Mouse (Mus musculus): ENCODE data around the gene Elp4. TPM values are rescaled to one million over a fixed set of nuclear protein-coding genes. Genes with fewer than 3 reads are reported as not detected.

Gene Elp4
- polyA plus RNA-seq, 1 experiment from 2014 or later = 42.2 TPM

DNA sequence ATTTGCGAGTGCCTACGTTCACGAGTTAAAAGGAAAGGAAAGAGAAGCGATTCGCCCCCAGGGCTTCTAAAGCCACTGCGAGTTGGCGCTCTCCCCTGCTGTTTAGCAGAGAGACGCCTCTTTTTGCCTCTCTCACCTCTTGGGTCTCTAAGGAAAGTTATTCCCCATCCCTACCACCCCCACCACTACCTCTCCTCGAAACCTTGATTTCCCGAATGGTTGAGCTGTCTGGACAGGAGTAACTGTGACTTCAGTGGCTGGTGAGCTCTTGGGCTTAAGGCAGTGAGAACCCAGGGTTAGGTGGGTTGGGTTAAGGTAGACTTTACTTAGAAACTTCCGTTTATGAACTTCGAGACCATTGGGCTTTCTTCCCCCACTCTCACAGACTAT lies 388 bp upstream of the Elp4 start:
- H3K9ac ChIP-seq (replicated peaks; ENCODE audit: low read length) = peak overlapping the region; percentile 87
- peak; percentile 53; the same call in 1 of the 2 replicates for ATAC-seq (ENCODE audit: low FRiP score, low TSS enrichment)
- peaks cover 8% of the 10 kb centered on the region; the same call in 1 of the 2 replicates for H3K4me1 ChIP-seq (ENCODE audit: insufficient read depth, low read length)
- under 1% methylated on average over 11 of the region's 12 CpGs for WGBS
- H3K4me2 ChIP-seq (replicated peaks; ENCODE audit: low read depth, low read length) = peak overlapping the region; percentile 60
- peak overlapping the region; percentile 91 for H3K4me3 ChIP-seq (ENCODE audit: low read length)
- H3K9me3 ChIP-seq (ENCODE audit: low read length) = no peaks in the 10 kb centered on the region
- H3K27me3 ChIP-seq (ENCODE audit: insufficient read depth, low read length) = no peaks in the 10 kb centered on the region
- H3K36me3 ChIP-seq (ENCODE audit: insufficient read depth, low read length) = 0 out of 2 replicates have a peak, but pooled peaks cover 4% of the 10 kb centered on the region
- H3K27ac ChIP-seq (ENCODE audit: low read length) = 0 out of 2 replicates have a peak overlapping the region, but pooled peaks have one; percentile 53

GRCm38 (mm10) chr2:105890816-105891215 lies 13.5 kb downstream of the Elp4 start:
- no peak overlapping the region for H3K4me2 ChIP-seq (replicated peaks; ENCODE audit: low read depth, low read length)
- no peak for ATAC-seq (ENCODE audit: low FRiP score, low TSS enrichment)
- H3K36me3 ChIP-seq (ENCODE audit: insufficient read depth, low read length) = peaks cover 26% of the 10 kb centered on the region
- H3K9me3 ChIP-seq (ENCODE audit: low read length) = peaks cover 10% of the 10 kb centered on the region
- no peaks in the 10 kb centered on the region for H3K4me1 ChIP-seq (ENCODE audit: insufficient read depth, low read length)
- no peak overlapping the region for H3K4me3 ChIP-seq (ENCODE audit: low read length)
- no peak overlapping the region for H3K9ac ChIP-seq (replicated peaks; ENCODE audit: low read length)
- H3K27me3 ChIP-seq (ENCODE audit: insufficient read depth, low read length) = no peaks in the 10 kb centered on the region
- no peak overlapping the region for H3K27ac ChIP-seq (ENCODE audit: low read length)

- no peak overlapping the region for H3K9ac ChIP-seq (replicated peaks; ENCODE audit: low read length)
- no peaks in the 10 kb centered on the region for H3K4me1 ChIP-seq (ENCODE audit: insufficient read depth, low read length)
- H3K9me3 ChIP-seq (ENCODE audit: low read length) = no peaks in the 10 kb centered on the region
- WGBS = 88% methylated on average over 1 of the region's 1 CpGs
- no peak overlapping the region for H3K4me2 ChIP-seq (replicated peaks; ENCODE audit: low read depth, low read length)
- H3K27ac ChIP-seq (ENCODE audit: low read length) = no peak overlapping the region
- H3K27me3 ChIP-seq (ENCODE audit: insufficient read depth, low read length) = no peaks in the 10 kb centered on the region
- H3K4me3 ChIP-seq (ENCODE audit: low read length) = no peak overlapping the region
- ATAC-seq (ENCODE audit: low FRiP score, low TSS enrichment) = no peak
- H3K36me3 ChIP-seq (ENCODE audit: insufficient read depth, low read length) = no peaks in the 10 kb centered on the region
These were observed 31.0 kb downstream of the Elp4 start for GRCm38 (mm10) chr2:105873403-105873802.

GRCm38 (mm10) chr2:105854740-105855139 lies 49.6 kb downstream of the Elp4 start:
- Histone ChIP-seq H3K9me3 (ENCODE audit: low read length) (no peaks in the 10 kb centered on the region), H3K4me2 (replicated peaks; ENCODE audit: low read depth, low read length) (no peak overlapping the region), H3K4me3 (ENCODE audit: low read length) (no peak overlapping the region), H3K27me3 (ENCODE audit: insufficient read depth, low read length) (no peaks in the 10 kb centered on the region), H3K9ac (replicated peaks; ENCODE audit: low read length) (no peak overlapping the region), H3K4me1 (ENCODE audit: insufficient read depth, low read length) (no peaks in the 10 kb centered on the region), H3K27ac (ENCODE audit: low read length) (no peak overlapping the region), H3K36me3 (ENCODE audit: insufficient read depth, low read length) (no peaks in the 10 kb centered on the region)
- WGBS = 73% methylated on average over 2 of the region's 2 CpGs
- ATAC-seq (ENCODE audit: low FRiP score, low TSS enrichment) = no peak

- no peak overlapping the region for H3K27ac ChIP-seq (ENCODE audit: low read length)
- ATAC-seq (ENCODE audit: low FRiP score, low TSS enrichment) = no peak
These were observed 51.4 kb downstream of the Elp4 start for GRCm38 (mm10) chr2:105852971-105853370.

GRCm38 (mm10) chr2:105851714-105852293 lies 52.6 kb downstream of the Elp4 start:
- no peak for ATAC-seq (ENCODE audit: low FRiP score, low TSS enrichment)

More at GRCm38 (mm10) chr2:105852971-105853370, 51.4 kb downstream of the Elp4 start:
- 91% methylated on average over 2 of the region's 2 CpGs for WGBS
- Histone ChIP-seq H3K4me1 (ENCODE audit: insufficient read depth, low read length) (no peaks in the 10 kb centered on the region), H3K27me3 (ENCODE audit: insufficient read depth, low read length) (no peaks in the 10 kb centered on the region), H3K4me2 (replicated peaks; ENCODE audit: low read depth, low read length) (no peak overlapping the region), H3K9ac (replicated peaks; ENCODE audit: low read length) (no peak overlapping the region), H3K4me3 (ENCODE audit: low read length) (no peak overlapping the region), H3K9me3 (ENCODE audit: low read length) (no peaks in the 10 kb centered on the region), H3K36me3 (ENCODE audit: insufficient read depth, low read length) (no peaks in the 10 kb centered on the region)

DNA sequence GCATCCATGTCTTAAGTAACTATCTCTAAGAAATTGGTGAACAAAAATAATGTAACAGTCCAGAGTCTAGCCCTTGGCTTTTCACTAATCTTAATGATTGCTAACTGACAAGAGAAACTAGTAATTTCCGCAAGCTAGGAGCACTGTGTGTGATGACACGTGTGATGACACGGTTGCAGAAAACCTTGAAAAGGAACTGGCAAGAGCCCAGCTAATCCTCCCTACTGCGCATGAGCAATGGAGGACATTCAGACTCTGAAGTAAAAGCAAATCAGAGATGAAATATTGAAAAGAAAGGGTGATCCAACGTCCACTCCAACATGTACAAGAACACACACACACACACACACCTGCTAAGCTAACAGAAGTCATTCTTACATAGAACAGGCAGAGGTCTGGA lies 61.2 kb downstream of the Elp4 start:
- Histone ChIP-seq H3K4me3 (ENCODE audit: low read length) (no peak overlapping the region), H3K9ac (replicated peaks; ENCODE audit: low read length) (no peak overlapping the region), H3K27me3 (ENCODE audit: insufficient read depth, low read length) (no peaks in the 10 kb centered on the region), H3K9me3 (ENCODE audit: low read length) (no peaks in the 10 kb centered on the region), H3K27ac (ENCODE audit: low read length) (no peak overlapping the region), H3K36me3 (ENCODE audit: insufficient read depth, low read length) (no peaks in the 10 kb centered on the region), H3K4me1 (ENCODE audit: insufficient read depth, low read length) (no peaks in the 10 kb centered on the region), H3K4me2 (replicated peaks; ENCODE audit: low read depth, low read length) (no peak overlapping the region)
- 91% methylated on average over 5 of the region's 5 CpGs for WGBS
- no peak for ATAC-seq (ENCODE audit: low FRiP score, low TSS enrichment)

More at GRCm38 (mm10) chr2:105851714-105852293, 52.6 kb downstream of the Elp4 start:
- Histone ChIP-seq H3K9ac (replicated peaks; ENCODE audit: low read length) (no peak overlapping the region), H3K27ac (ENCODE audit: low read length) (no peak overlapping the region), H3K4me2 (replicated peaks; ENCODE audit: low read depth, low read length) (no peak overlapping the region), H3K9me3 (ENCODE audit: low read length) (no peaks in the 10 kb centered on the region), H3K36me3 (ENCODE audit: insufficient read depth, low read length) (no peaks in the 10 kb centered on the region), H3K4me3 (ENCODE audit: low read length) (no peak overlapping the region), H3K4me1 (ENCODE audit: insufficient read depth, low read length) (no peaks in the 10 kb centered on the region), H3K27me3 (ENCODE audit: insufficient read depth, low read length) (no peaks in the 10 kb centered on the region)

DNA sequence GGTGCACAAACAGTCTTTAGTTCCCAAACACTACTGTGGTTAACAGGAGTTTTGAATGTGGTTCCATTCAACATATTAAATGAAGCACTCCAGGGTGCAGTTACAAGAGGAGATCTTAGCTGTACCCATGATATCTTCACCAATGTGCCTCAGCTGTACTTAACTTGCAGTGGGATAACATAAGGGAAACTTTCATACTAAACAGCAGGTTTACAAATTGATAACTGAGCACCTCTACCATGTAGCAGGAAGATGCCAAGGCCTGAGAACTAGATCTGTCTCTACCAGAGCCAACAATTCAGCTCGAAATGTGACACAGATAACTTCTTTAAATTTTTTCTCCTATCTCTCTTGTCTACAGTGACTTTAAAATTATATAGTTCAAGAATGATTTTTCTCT lies 86.4 kb downstream of the Elp4 start:
- no peak overlapping the region for H3K9ac ChIP-seq (replicated peaks; ENCODE audit: low read length)
- H3K4me3 ChIP-seq (ENCODE audit: low read length) = no peak overlapping the region
- H3K27me3 ChIP-seq (ENCODE audit: insufficient read depth, low read length) = no peaks in the 10 kb centered on the region
- no peaks in the 10 kb centered on the region for H3K36me3 ChIP-seq (ENCODE audit: insufficient read depth, low read length)
- H3K4me1 ChIP-seq (ENCODE audit: insufficient read depth, low read length) = no peaks in the 10 kb centered on the region
- H3K27ac ChIP-seq (ENCODE audit: low read length) = no peak overlapping the region
- 75% methylated on average over 1 of the region's 1 CpGs for WGBS
- no peak for ATAC-seq (ENCODE audit: low FRiP score, low TSS enrichment)
- H3K4me2 ChIP-seq (replicated peaks; ENCODE audit: low read depth, low read length) = no peak overlapping the region
- no peaks in the 10 kb centered on the region for H3K9me3 ChIP-seq (ENCODE audit: low read length)

DNA sequence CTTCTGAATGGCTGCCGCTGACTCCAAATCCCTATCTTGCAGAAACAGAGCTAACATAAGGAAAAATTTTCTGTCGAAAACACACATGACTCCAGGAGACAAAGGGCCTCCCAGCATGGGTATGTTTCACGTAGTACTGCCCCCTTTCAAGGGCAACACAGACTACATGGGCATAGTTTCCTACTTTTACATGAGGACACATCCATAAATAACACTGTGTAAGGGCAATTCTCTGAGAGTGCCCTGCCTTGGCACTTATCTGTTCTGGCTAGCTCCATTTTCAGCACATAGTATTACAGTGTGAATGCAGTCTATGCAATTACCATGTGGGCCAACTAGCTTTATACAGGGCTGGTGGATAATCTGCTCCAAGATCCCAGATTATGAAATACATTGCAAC lies 89.2 kb downstream of the Elp4 start:
- Histone ChIP-seq H3K9ac (replicated peaks; ENCODE audit: low read length) (no peak overlapping the region), H3K4me3 (ENCODE audit: low read length) (no peak overlapping the region), H3K9me3 (ENCODE audit: low read length) (no peaks in the 10 kb centered on the region), H3K27me3 (ENCODE audit: insufficient read depth, low read length) (no peaks in the 10 kb centered on the region), H3K4me1 (ENCODE audit: insufficient read depth, low read length) (no peaks in the 10 kb centered on the region), H3K27ac (ENCODE audit: low read length) (no peak overlapping the region), H3K36me3 (ENCODE audit: insufficient read depth, low read length) (no peaks in the 10 kb centered on the region), H3K4me2 (replicated peaks; ENCODE audit: low read depth, low read length) (no peak overlapping the region)
- no peak for ATAC-seq (ENCODE audit: low FRiP score, low TSS enrichment)
- 90% methylated on average over 3 of the region's 3 CpGs for WGBS

DNA sequence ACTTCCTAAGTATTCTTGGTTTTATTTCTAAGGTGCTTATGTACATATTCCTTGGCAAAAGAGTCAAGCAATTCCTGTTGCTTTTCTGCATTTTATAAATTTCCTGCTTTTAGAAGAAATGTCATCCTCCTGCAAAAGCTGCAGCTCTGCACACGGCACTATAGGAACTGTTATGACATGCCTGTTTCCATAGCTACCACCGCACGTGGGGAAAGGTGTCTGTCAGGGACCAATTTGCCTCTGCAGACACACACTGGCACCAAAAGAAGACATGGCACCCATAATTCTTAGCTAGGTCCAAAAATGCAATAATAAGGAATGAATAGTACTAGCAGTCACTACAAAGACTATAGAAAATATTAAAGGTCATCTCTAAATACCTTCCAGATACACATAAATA lies 91.3 kb downstream of the Elp4 start:
- 72% methylated on average over 3 of the region's 3 CpGs for WGBS
- ATAC-seq (ENCODE audit: low FRiP score, low TSS enrichment) = no peak

More for the DNA sequence above, 91.3 kb downstream of the Elp4 start:
- no peaks in the 10 kb centered on the region for H3K9me3 ChIP-seq (ENCODE audit: low read length)
- no peak overlapping the region for H3K9ac ChIP-seq (replicated peaks; ENCODE audit: low read length)
- H3K27me3 ChIP-seq (ENCODE audit: insufficient read depth, low read length) = no peaks in the 10 kb centered on the region
- no peaks in the 10 kb centered on the region for H3K36me3 ChIP-seq (ENCODE audit: insufficient read depth, low read length)
- H3K4me2 ChIP-seq (replicated peaks; ENCODE audit: low read depth, low read length) = no peak overlapping the region
- no peak overlapping the region for H3K4me3 ChIP-seq (ENCODE audit: low read length)
- H3K27ac ChIP-seq (ENCODE audit: low read length) = no peak overlapping the region
- no peaks in the 10 kb centered on the region for H3K4me1 ChIP-seq (ENCODE audit: insufficient read depth, low read length)
